Mouse (Mus musculus): ENCODE data around the gene Gmeb1. TPM values are rescaled to one million over a fixed set of nuclear protein-coding genes. Genes with fewer than 3 reads are reported as not detected.

The Gmeb1 gene
- polyA plus RNA-seq, 1 experiment = 23.8 TPM

DNA sequence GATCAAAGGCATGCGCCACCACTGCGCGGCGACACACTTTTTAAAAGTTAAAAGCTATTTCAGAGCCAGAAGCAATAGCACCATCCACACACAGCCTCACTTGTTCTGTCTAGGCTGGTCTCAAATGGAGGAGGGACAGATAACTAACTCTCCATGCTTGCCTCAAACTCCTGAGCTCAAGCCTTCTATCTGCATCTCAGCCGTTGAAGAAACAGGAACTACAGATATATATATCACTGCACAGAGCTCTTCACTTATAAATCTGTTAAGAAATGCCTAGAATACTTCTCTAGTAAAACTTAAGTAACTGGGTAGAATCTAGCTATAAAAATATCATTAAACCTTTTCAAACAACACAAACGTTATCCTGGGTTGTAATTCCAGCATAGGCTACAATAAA lies 67.0 kb downstream of the Gmeb1 start:
- Histone ChIP-seq H3K27me3 (ENCODE audit: control insufficient read depth, insufficient read depth, low read length, poor library complexity, severe bottlenecking) (no peaks in the 10 kb centered on the region), H3K9me3 (replicated peaks; ENCODE audit: control insufficient read depth, insufficient read depth, low read length, poor library complexity, severe bottlenecking) (no peaks in the 10 kb centered on the region), H3K4me1 (ENCODE audit: control insufficient read depth, insufficient read depth, low read length) (peaks cover 2% of the 10 kb centered on the region), H3K4me3 (ENCODE audit: low read depth, low read length) (no peak overlapping the region), H3K36me3 (ENCODE audit: control insufficient read depth, insufficient read depth, low read length, poor library complexity, severe bottlenecking) (peaks cover 38% of the 10 kb centered on the region), H3K27ac (ENCODE audit: insufficient read depth, low read length) (no peak overlapping the region), H3K9ac (ENCODE audit: low read depth, poor library complexity, severe bottlenecking) (0 out of 2 replicates have a peak overlapping the region, but pooled peaks have one; percentile 33)
- TF ChIP-seq CTCF (IDR thresholded peaks at IDR 0.05; ENCODE audit: low read depth, low read length) = no peak

- H3K27ac ChIP-seq (ENCODE audit: insufficient read depth, low read length) = no peak overlapping the region
- no peaks in the 10 kb centered on the region for H3K27me3 ChIP-seq (ENCODE audit: control insufficient read depth, insufficient read depth, low read length, poor library complexity, severe bottlenecking)
- H3K36me3 ChIP-seq (ENCODE audit: control insufficient read depth, insufficient read depth, low read length, poor library complexity, severe bottlenecking) = peaks cover 30% of the 10 kb centered on the region
- TF ChIP-seq CTCF (IDR thresholded peaks at IDR 0.05; ENCODE audit: low read depth, low read length) (no peak), POLR2A (IDR thresholded peaks at IDR 0.05; ENCODE audit: insufficient read depth, low read length) (no peak), EP300 (IDR thresholded peaks at IDR 0.05; ENCODE audit: insufficient read depth, low read depth, low read length) (no peak)
- H3K4me1 ChIP-seq (ENCODE audit: control insufficient read depth, insufficient read depth, low read length) = no peaks in the 10 kb centered on the region
- H3K9me3 ChIP-seq (replicated peaks; ENCODE audit: control insufficient read depth, insufficient read depth, low read length, poor library complexity, severe bottlenecking) = no peaks in the 10 kb centered on the region
- no peak overlapping the region for H3K4me3 ChIP-seq (ENCODE audit: low read depth, low read length)
- no peak overlapping the region for H3K9ac ChIP-seq (ENCODE audit: low read depth, poor library complexity, severe bottlenecking)
Observed at GRCm38 (mm10) chr4:132187826-132188401, 73.5 kb downstream of the Gmeb1 start.

DNA sequence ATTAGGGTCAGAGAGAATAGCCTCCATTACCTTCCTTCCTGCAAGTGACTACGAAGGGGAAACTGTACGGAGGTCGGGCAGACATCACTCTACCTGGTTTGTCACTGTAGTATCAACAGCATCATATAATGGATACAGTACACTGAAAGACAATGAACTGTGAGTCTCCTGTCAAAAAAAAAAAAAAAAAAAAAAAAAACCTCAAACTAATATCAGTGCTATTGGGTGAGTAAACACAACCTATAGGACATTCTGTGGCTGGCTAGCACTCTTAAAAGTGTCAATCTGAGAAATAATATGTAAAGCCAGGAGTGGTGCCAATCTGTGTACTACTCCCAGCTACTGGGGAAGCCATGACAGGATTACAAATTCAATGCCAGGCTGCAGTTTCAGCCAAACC lies 78.2 kb downstream of the Gmeb1 start:
- no peak overlapping the region for H3K4me3 ChIP-seq (ENCODE audit: low read depth, low read length)
- H3K9ac ChIP-seq (ENCODE audit: low read depth, poor library complexity, severe bottlenecking) = no peak overlapping the region
- no peaks in the 10 kb centered on the region for H3K4me1 ChIP-seq (ENCODE audit: control insufficient read depth, insufficient read depth, low read length)
- H3K27me3 ChIP-seq (ENCODE audit: control insufficient read depth, insufficient read depth, low read length, poor library complexity, severe bottlenecking) = no peaks in the 10 kb centered on the region
- H3K9me3 ChIP-seq (replicated peaks; ENCODE audit: control insufficient read depth, insufficient read depth, low read length, poor library complexity, severe bottlenecking) = no peaks in the 10 kb centered on the region
- peak overlapping the region; percentile 90 for H3K27ac ChIP-seq (ENCODE audit: insufficient read depth, low read length)
- TF ChIP-seq POLR2A (IDR thresholded peaks at IDR 0.05; ENCODE audit: insufficient read depth, low read length) (no peak), CTCF (IDR thresholded peaks at IDR 0.05; ENCODE audit: low read depth, low read length) (no peak), EP300 (IDR thresholded peaks at IDR 0.05; ENCODE audit: insufficient read depth, low read depth, low read length) (no peak)
- H3K36me3 ChIP-seq (ENCODE audit: control insufficient read depth, insufficient read depth, low read length, poor library complexity, severe bottlenecking) = peaks cover 16% of the 10 kb centered on the region

GRCm38 (mm10) chr4:132181721-132182658 lies 79.4 kb downstream of the Gmeb1 start:
- no peaks in the 10 kb centered on the region for H3K27me3 ChIP-seq (ENCODE audit: control insufficient read depth, insufficient read depth, low read length, poor library complexity, severe bottlenecking)
- no peaks in the 10 kb centered on the region for H3K4me1 ChIP-seq (ENCODE audit: control insufficient read depth, insufficient read depth, low read length)
- H3K9me3 ChIP-seq (replicated peaks; ENCODE audit: control insufficient read depth, insufficient read depth, low read length, poor library complexity, severe bottlenecking) = no peaks in the 10 kb centered on the region
- peak overlapping the region; percentile 28; the same call in 1 of the 2 replicates for H3K4me3 ChIP-seq (ENCODE audit: low read depth, low read length)
- H3K27ac ChIP-seq (ENCODE audit: insufficient read depth, low read length) = peak overlapping the region; percentile 82
- peaks cover 12% of the 10 kb centered on the region for H3K36me3 ChIP-seq (ENCODE audit: control insufficient read depth, insufficient read depth, low read length, poor library complexity, severe bottlenecking)
- no peak overlapping the region for H3K9ac ChIP-seq (ENCODE audit: low read depth, poor library complexity, severe bottlenecking)
- TF ChIP-seq EP300 (IDR thresholded peaks at IDR 0.05; ENCODE audit: insufficient read depth, low read depth, low read length) (peak; percentile 75), CTCF (IDR thresholded peaks at IDR 0.05; ENCODE audit: low read depth, low read length) (peak; percentile 47), POLR2A (IDR thresholded peaks at IDR 0.05; ENCODE audit: insufficient read depth, low read length) (no peak)

DNA sequence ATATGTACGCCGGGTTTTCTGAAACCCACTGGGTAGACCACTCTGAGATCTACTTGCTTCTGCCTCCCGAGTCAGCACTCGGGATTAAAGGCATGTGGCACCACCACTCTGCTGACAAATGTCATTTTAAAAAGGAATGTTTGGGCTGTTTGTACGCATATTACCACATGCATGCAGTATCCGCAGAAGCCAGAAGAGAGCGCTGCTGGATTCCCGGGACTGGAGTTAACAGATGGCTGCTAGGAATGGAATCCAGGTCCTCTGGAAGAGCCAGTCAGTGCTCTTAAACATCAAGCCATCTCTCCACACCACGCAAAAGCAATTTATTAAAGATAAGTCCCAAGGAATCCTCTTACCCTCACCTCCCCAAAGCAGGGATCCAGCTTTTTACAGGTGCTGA lies 80.7 kb downstream of the Gmeb1 start:
- Histone ChIP-seq H3K4me3 (ENCODE audit: low read depth, low read length) (no peak overlapping the region), H3K27me3 (ENCODE audit: control insufficient read depth, insufficient read depth, low read length, poor library complexity, severe bottlenecking) (no peaks in the 10 kb centered on the region), H3K27ac (ENCODE audit: insufficient read depth, low read length) (no peak overlapping the region), H3K4me1 (ENCODE audit: control insufficient read depth, insufficient read depth, low read length) (no peaks in the 10 kb centered on the region), H3K9ac (ENCODE audit: low read depth, poor library complexity, severe bottlenecking) (peak overlapping the region; percentile 9; the same call in 1 of the 2 replicates), H3K9me3 (replicated peaks; ENCODE audit: control insufficient read depth, insufficient read depth, low read length, poor library complexity, severe bottlenecking) (no peaks in the 10 kb centered on the region), H3K36me3 (ENCODE audit: control insufficient read depth, insufficient read depth, low read length, poor library complexity, severe bottlenecking) (peaks cover 6% of the 10 kb centered on the region)
- no peak for TF ChIP-seq POLR2A (IDR thresholded peaks at IDR 0.05; ENCODE audit: insufficient read depth, low read length)
- TF ChIP-seq EP300 (IDR thresholded peaks at IDR 0.05; ENCODE audit: insufficient read depth, low read depth, low read length) = no peak
- TF ChIP-seq CTCF (IDR thresholded peaks at IDR 0.05; ENCODE audit: low read depth, low read length) = peak; percentile 67

GRCm38 (mm10) chr4:132178630-132179059 lies 82.8 kb downstream of the Gmeb1 start:
- H3K27me3 ChIP-seq (ENCODE audit: control insufficient read depth, insufficient read depth, low read length, poor library complexity, severe bottlenecking) = no peaks in the 10 kb centered on the region
- H3K9ac ChIP-seq (ENCODE audit: low read depth, poor library complexity, severe bottlenecking) = no peak overlapping the region
- TF ChIP-seq POLR2A (IDR thresholded peaks at IDR 0.05; ENCODE audit: insufficient read depth, low read length) = no peak
- TF ChIP-seq CTCF (IDR thresholded peaks at IDR 0.05; ENCODE audit: low read depth, low read length) = peak; percentile 20
- no peaks in the 10 kb centered on the region for H3K4me1 ChIP-seq (ENCODE audit: control insufficient read depth, insufficient read depth, low read length)
- H3K36me3 ChIP-seq (ENCODE audit: control insufficient read depth, insufficient read depth, low read length, poor library complexity, severe bottlenecking) = 0 out of 2 replicates have a peak, but pooled peaks cover 2% of the 10 kb centered on the region
- H3K9me3 ChIP-seq (replicated peaks; ENCODE audit: control insufficient read depth, insufficient read depth, low read length, poor library complexity, severe bottlenecking) = no peaks in the 10 kb centered on the region
- H3K27ac ChIP-seq (ENCODE audit: insufficient read depth, low read length) = no peak overlapping the region
- no peak overlapping the region for H3K4me3 ChIP-seq (ENCODE audit: low read depth, low read length)

Measured in ES-Bruce4 (cell line).